In genomic region chr17:38144981-38145380, GRCm38 (mm10) we compare ENCODE assay signal across 50 mouse cellular contexts. TPM values are rescaled to one million over a fixed set of nuclear protein-coding genes. Genes with fewer than 3 reads are reported as not detected.
"Had no signal": no experiment of that assay in that cellular context is flagged by ENCODE, and none has a peak within 500 bp of the region (broad histone marks: within the 10 kb centered on the region; RNA-seq: fewer than 3 reads in every experiment).

Olfr133 (plus strand) TSS chr17:38145281.

- H3K9me3 ChIP-seq: heart, embryonic 10.5 days; heart, embryonic 12.5 days; heart, embryonic 15.5 days; hindbrain, embryonic 12.5 days; hindbrain, embryonic 13.5 days; hindbrain, embryonic 15.5 days; intestine, embryonic 15.5 days; kidney, embryonic 15.5 days had no signal

- DNase-seq: heart, postnatal 10 days; heart, postnatal 14 days; heart, postnatal 36 days; heart, postnatal 4 days; kidney, adult 11 months; kidney, adult 18-20 months; kidney, adult 2 months; kidney, adult 8-10 months; kidney, adult 9 months; kidney, postnatal 10 days; kidney, postnatal 14 days; kidney, postnatal 25 days; kidney, postnatal 36 days; kidney, postnatal 4 days; layer of hippocampus, adult 9-11 months; layer of hippocampus, postnatal 36 days had no signal

- H3K4me1 ChIP-seq: heart, embryonic 10.5 days; heart, embryonic 12.5 days; heart, embryonic 13.5 days; heart, embryonic 15.5 days; hindbrain, embryonic 10.5 days; hindbrain, embryonic 12.5 days; hindbrain, embryonic 13.5 days; hindbrain, embryonic 15.5 days; intestine, embryonic 15.5 days; kidney, embryonic 15.5 days had no signal

- H3K36me3 ChIP-seq: heart, embryonic 10.5 days; heart, embryonic 12.5 days; heart, embryonic 13.5 days; heart, embryonic 15.5 days; hindbrain, embryonic 10.5 days; hindbrain, embryonic 12.5 days; hindbrain, embryonic 13.5 days; hindbrain, embryonic 15.5 days; intestine, embryonic 15.5 days; kidney, embryonic 15.5 days had no signal

- H3K27me3 ChIP-seq: heart, embryonic 12.5 days; heart, embryonic 13.5 days; heart, embryonic 15.5 days; hindbrain, embryonic 12.5 days; hindbrain, embryonic 13.5 days; hindbrain, embryonic 15.5 days; intestine, embryonic 15.5 days; kidney, embryonic 15.5 days had no signal

- H3K4me2 ChIP-seq: heart, embryonic 11.5 days; heart, embryonic 12.5 days; heart, embryonic 13.5 days; heart, embryonic 15.5 days; hindbrain, embryonic 12.5 days; hindbrain, embryonic 13.5 days; hindbrain, embryonic 14.5 days; hindbrain, embryonic 15.5 days; intestine, embryonic 15.5 days; kidney, embryonic 15.5 days had no signal

- H3K4me3 ChIP-seq: heart, embryonic 10.5 days; heart, embryonic 12.5 days; heart, embryonic 13.5 days; heart, embryonic 15.5 days; hindbrain, embryonic 10.5 days; hindbrain, embryonic 12.5 days; hindbrain, embryonic 13.5 days; hindbrain, embryonic 15.5 days; intestine, embryonic 15.5 days; kidney, embryonic 15.5 days; layer of hippocampus, adult 2 months had no signal

- H3K27ac ChIP-seq: heart, embryonic 10.5 days; heart, embryonic 13.5 days; heart, embryonic 15.5 days; hindbrain, embryonic 10.5 days; hindbrain, embryonic 12.5 days; hindbrain, embryonic 13.5 days; hindbrain, embryonic 14.5 days; hindbrain, embryonic 15.5 days; hindbrain, postnatal 0 days; intestine, embryonic 15.5 days; kidney, embryonic 15.5 days; kidney, postnatal 0 days; layer of hippocampus, adult 2 months had no signal

- ATAC-seq: hindbrain, embryonic 16.5 days; hindbrain, postnatal 0 days; inflammation-experienced regulatory T-cells, adult 6 months; intestine, embryonic 15.5 days; intestine, embryonic 16.5 days; intestine, postnatal 0 days had no signal

- H3K9ac ChIP-seq: heart, embryonic 12.5 days; heart, embryonic 13.5 days; heart, embryonic 15.5 days; hindbrain, embryonic 12.5 days; hindbrain, embryonic 13.5 days; hindbrain, embryonic 14.5 days; hindbrain, embryonic 15.5 days; intestine, embryonic 15.5 days; kidney, embryonic 15.5 days had no signal

RNA-seq across cellular contexts. Expression of gene Olfr133, which starts in this region (rescaled TPM):
- total RNA-seq: heart, postnatal 10 days; heart, postnatal 14 days; heart, postnatal 25 days; heart, postnatal 36 days; heart, postnatal 4 days; hematopoietic stem cell, adult 5-6 weeks; hindbrain, postnatal 0 days; layer of hippocampus, adult 18-20 months; layer of hippocampus, adult 2 months; layer of hippocampus, adult 8-10 months; layer of hippocampus, postnatal 10 days; layer of hippocampus, postnatal 14 days; layer of hippocampus, postnatal 25 days; layer of hippocampus, postnatal 36 days had no signal
- polyA plus RNA-seq: heart, embryonic 10.5 days; heart, embryonic 11.5 days; heart, embryonic 12.5 days; heart, embryonic 13.5 days; heart, embryonic 14.5 days; heart, embryonic 15.5 days; heart, embryonic 16.5 days; heart, postnatal 0 days; hindbrain, embryonic 10.5 days; hindbrain, embryonic 11.5 days; hindbrain, embryonic 12.5 days; hindbrain, embryonic 13.5 days; hindbrain, embryonic 14.5 days; hindbrain, embryonic 15.5 days; hindbrain, embryonic 16.5 days; hindbrain, postnatal 0 days; inflammation-experienced regulatory T-cells, adult 6 months; intestine, embryonic 14.5 days; intestine, embryonic 15.5 days; intestine, embryonic 16.5 days; intestine, postnatal 0 days; kidney, adult 2 months; kidney, embryonic 14.5 days; kidney, embryonic 15.5 days; kidney, embryonic 16.5 days; kidney, postnatal 0 days; large intestine, adult 2 months had no signal
